In the genomic region with DNA sequence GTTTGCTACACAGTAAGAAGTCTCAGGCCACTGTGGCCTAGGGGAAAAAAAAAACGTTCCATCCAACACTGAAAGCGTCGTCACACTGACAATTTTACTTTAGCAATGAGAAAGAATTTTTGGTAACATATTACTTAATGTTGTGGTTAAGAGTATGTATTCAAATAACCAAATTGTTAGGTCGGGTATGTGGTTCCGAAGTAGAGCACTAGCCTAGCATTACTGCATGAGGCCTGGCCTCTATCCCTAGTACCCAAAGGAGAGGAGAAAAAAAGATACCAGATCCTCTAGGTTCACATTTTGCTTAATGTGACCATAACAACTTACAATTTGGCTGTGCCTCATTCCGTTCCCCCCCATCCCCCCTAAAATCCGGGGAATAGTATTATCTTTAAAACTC, we compare ENCODE assay signal across 8 mouse cellular contexts. TPM values are rescaled to one million over a fixed set of nuclear protein-coding genes. Genes with fewer than 3 reads are reported as not detected.
A peak's percentile ranks its signal among the peaks of the same experiment; 100 is the strongest.
DNase-seq lines count a peak whose midpoint lies in the region; ATAC-seq and TF ChIP-seq lines count a peak whose summit lies in the region.

No protein-coding gene starts in this region.

- no peaks in the 10 kb centered on the region for H3K27me3 ChIP-seq in kidney, embryonic 14.5 days (ENCODE audit: control insufficient read depth, insufficient read depth, low read length)
- no peaks in the 10 kb centered on the region for H3K27me3 ChIP-seq in G1E (ENCODE audit: insufficient read depth, low read length)
- no peaks in the 10 kb centered on the region for H3K27me3 ChIP-seq in forebrain, embryonic 14.5 days (replicated peaks; ENCODE audit: control insufficient read depth, insufficient read depth, low read length)
- H3K27me3 ChIP-seq in limb, embryonic 15.5 days: no peaks in the 10 kb centered on the region

- no peaks in the 10 kb centered on the region for H3K9me3 ChIP-seq in kidney, embryonic 14.5 days (ENCODE audit: control insufficient read depth, low read length)
- no peaks in the 10 kb centered on the region for H3K9me3 ChIP-seq in G1E (replicated peaks)
- H3K9me3 ChIP-seq in forebrain, embryonic 14.5 days (replicated peaks; ENCODE audit: control insufficient read depth, low read length): no peaks in the 10 kb centered on the region
- H3K9me3 ChIP-seq in limb, embryonic 15.5 days: no peaks in the 10 kb centered on the region

- no peaks in the 10 kb centered on the region for H3K36me3 ChIP-seq in kidney, embryonic 14.5 days (ENCODE audit: control insufficient read depth, insufficient read depth, low read length)
- no peaks in the 10 kb centered on the region for H3K36me3 ChIP-seq in G1E (replicated peaks)
- H3K36me3 ChIP-seq in forebrain, embryonic 14.5 days (ENCODE audit: control insufficient read depth, insufficient read depth, low read length): no peaks in the 10 kb centered on the region
- H3K36me3 ChIP-seq in limb, embryonic 15.5 days: no peaks in the 10 kb centered on the region

- DNase-seq in kidney, adult 18-20 months: no peak
- DNase-seq in G1E (ENCODE audit: low spot score): peak; percentile 1
- peak; percentile 4 for DNase-seq in forebrain, embryonic 14.5 days (ENCODE audit: low spot score)
- peak; percentile 17 for DNase-seq in skeletal muscle tissue, adult 2 months (ENCODE audit: low read depth, low spot score)
- DNase-seq in urinary bladder, adult 18-20 months (ENCODE audit: low spot score in 2 of 2): no peak
- no peak for DNase-seq in right cerebral cortex, postnatal 25 days

- 19% methylated on average over 7 of the region's 7 CpGs for WGBS in kidney, embryonic 14.5 days
- WGBS in forebrain, embryonic 14.5 days: 30% methylated on average over 7 of the region's 7 CpGs
- 20% methylated on average over 7 of the region's 7 CpGs for WGBS in limb, embryonic 15.5 days

- H3K4me3 ChIP-seq in kidney, embryonic 14.5 days (ENCODE audit: low read length): peak overlapping the region; percentile 88
- peak overlapping the region; percentile 82 for H3K4me3 ChIP-seq in G1E (ENCODE audit: low read depth, low read length)
- H3K4me3 ChIP-seq in forebrain, embryonic 14.5 days (ENCODE audit: low read depth, low read length): peak overlapping the region; percentile 90
- peak overlapping the region; percentile 81 for H3K4me3 ChIP-seq in limb, embryonic 15.5 days

- TF ChIP-seq CTCF in G1E (IDR thresholded peaks at IDR 0.05; ENCODE audit: low read depth, low read length): no peak

- H3K4me1 ChIP-seq in kidney, embryonic 14.5 days (ENCODE audit: control insufficient read depth, insufficient read depth, low read length): 0 out of 2 replicates have a peak, but pooled peaks cover 3% of the 10 kb centered on the region
- no peaks in the 10 kb centered on the region; the same call in 1 of the 2 replicates for H3K4me1 ChIP-seq in G1E (ENCODE audit: insufficient read depth, low read depth, low read length)
- H3K4me1 ChIP-seq in forebrain, embryonic 14.5 days (ENCODE audit: control insufficient read depth, insufficient read depth, low read length): peaks cover 10% of the 10 kb centered on the region; the same call in 1 of the 2 replicates
- peaks cover 12% of the 10 kb centered on the region for H3K4me1 ChIP-seq in limb, embryonic 15.5 days

- no peak for ATAC-seq in kidney, embryonic 14.5 days (ENCODE audit: low FRiP score, low TSS enrichment)
- no peak for ATAC-seq in G1E (ENCODE audit: extremely low read depth, insufficient number of reproducible peaks, low FRiP score, poor library complexity, severe bottlenecking)
- ATAC-seq in forebrain, embryonic 14.5 days: no peak
- no peak for ATAC-seq in limb, embryonic 15.5 days (ENCODE audit: insufficient number of reproducible peaks, low FRiP score, low TSS enrichment, low read depth)

- H3K9ac ChIP-seq in kidney, embryonic 14.5 days (ENCODE audit: low read depth, low read length): peak overlapping the region; percentile 96
- peak overlapping the region; percentile 99 for H3K9ac ChIP-seq in forebrain, embryonic 14.5 days (ENCODE audit: low read length)
- peak overlapping the region; percentile 75 for H3K9ac ChIP-seq in limb, embryonic 15.5 days

- H3K4me2 ChIP-seq in kidney, embryonic 14.5 days (replicated peaks; ENCODE audit: low read depth, low read length): peak overlapping the region; percentile 58
- H3K4me2 ChIP-seq in forebrain, embryonic 14.5 days (ENCODE audit: low read length): peak overlapping the region; percentile 97
- H3K4me2 ChIP-seq in limb, embryonic 15.5 days: peak overlapping the region; percentile 52

- H3K27ac ChIP-seq in kidney, embryonic 14.5 days (ENCODE audit: low read depth, low read length): peak overlapping the region; percentile 68
- H3K27ac ChIP-seq in forebrain, embryonic 14.5 days (ENCODE audit: low read depth, low read length): peak overlapping the region; percentile 86; the same call in 1 of the 2 replicates
- peak overlapping the region; percentile 95 for H3K27ac ChIP-seq in limb, embryonic 15.5 days

RNA-seq across cellular contexts. Expression of a gene that starts 0.8 kb away (rescaled TPM):
- 12.5 and 17.6 TPM in 2 replicates for polyA plus RNA-seq in kidney, embryonic 14.5 days (2014; fragmentation: Nextera tagmentation; extraction: Ambion mirVana)
- total RNA-seq in G1E (2014; fragmentation: Nextera tagmentation): 4.8 and 5.9 TPM in 2 replicates
- 10.8 and 11.4 TPM in 2 replicates for total RNA-seq in G1E (2017)
- polyA plus RNA-seq in G1E (2012): 2.8 and 3.8 TPM in 2 replicates
- polyA plus RNA-seq in forebrain, embryonic 14.5 days (2014; fragmentation: Nextera tagmentation; extraction: Ambion mirVana): 13.3 and 13.9 TPM in 2 replicates
- polyA plus RNA-seq in limb, embryonic 15.5 days (2015; fragmentation: Nextera tagmentation; extraction: Ambion mirVana): 8.8 TPM in 2 replicates

RNA-seq across cellular contexts. Expression of a gene that starts 46.0 kb away (rescaled TPM):
- polyA plus RNA-seq in kidney, embryonic 14.5 days (2014; fragmentation: Nextera tagmentation; extraction: Ambion mirVana): 0.87 and 1.6 TPM in 2 replicates
- total RNA-seq in G1E (2014; fragmentation: Nextera tagmentation): not detected in 2 replicates
- not detected in 2 replicates for total RNA-seq in G1E (2017)
- polyA plus RNA-seq in G1E (2012): not detected in 2 replicates
- polyA plus RNA-seq in forebrain, embryonic 14.5 days (2014; fragmentation: Nextera tagmentation; extraction: Ambion mirVana): 2.0 TPM in 2 replicates
- 0.68 and 1.1 TPM in 2 replicates for polyA plus RNA-seq in limb, embryonic 15.5 days (2015; fragmentation: Nextera tagmentation; extraction: Ambion mirVana)

RNA-seq across cellular contexts. Expression of a gene that starts 46.1 kb away (rescaled TPM):
- 3.9 and 4.0 TPM in 2 replicates for polyA plus RNA-seq in kidney, embryonic 14.5 days (2014; fragmentation: Nextera tagmentation; extraction: Ambion mirVana)
- total RNA-seq in G1E (2014; fragmentation: Nextera tagmentation): not detected in 2 replicates
- total RNA-seq in G1E (2017): under 0.01 TPM in 1 of 2 replicates, not detected in the other
- polyA plus RNA-seq in G1E (2012): not detected in 2 replicates
- polyA plus RNA-seq in forebrain, embryonic 14.5 days (2014; fragmentation: Nextera tagmentation; extraction: Ambion mirVana): 12.8 and 14.5 TPM in 2 replicates
- polyA plus RNA-seq in limb, embryonic 15.5 days (2015; fragmentation: Nextera tagmentation; extraction: Ambion mirVana): 2.6 and 2.9 TPM in 2 replicates

Comparison
In these comparisons a context has a peak if more than half of its experiments do, and no peak if none do; other contexts are left out.
1. DNase-seq: peak in G1E (single experiment), forebrain, embryonic 14.5 days (single experiment) and skeletal muscle tissue, adult 2 months (single experiment); none in kidney, adult 18-20 months (single experiment), urinary bladder, adult 18-20 months (0 of 2) and right cerebral cortex, postnatal 25 days (single experiment).
2. Peak in every context shown above with its lines, with median percentiles within 50 percentile points of each other: H3K27ac ChIP-seq, H3K4me2 ChIP-seq, H3K4me3 ChIP-seq and H3K9ac ChIP-seq.